22 mouse cellular contexts compared by ENCODE assay signal in genomic region chr6:124308935-124309334, GRCm38 (mm10). TPM values are rescaled to one million over a fixed set of nuclear protein-coding genes. Genes with fewer than 3 reads are reported as not detected.
DNase-seq lines count a peak whose midpoint lies in the region; ATAC-seq and TF ChIP-seq lines count a peak whose summit lies in the region.
"Had no signal": no experiment of that assay in that cellular context is flagged by ENCODE, and none has a peak within 500 bp of the region (broad histone marks: within the 10 kb centered on the region; RNA-seq: fewer than 3 reads in every experiment).

No protein-coding gene starts in this region.

- no peak for TF ChIP-seq EP300 in liver, postnatal 0 days (IDR thresholded peaks at IDR 0.05; ENCODE audit: low read depth)

- peak overlapping the region; percentile 22 for H3K4me3 ChIP-seq in gastrocnemius, adult 2 months
- H3K4me3 ChIP-seq in liver, postnatal 0 days (ENCODE audit: low read depth, low read length): no peak overlapping the region
- H3K4me3 ChIP-seq in liver, embryonic 12.5 days: no peak overlapping the region
- H3K4me3 ChIP-seq: embryonic facial prominence, embryonic 12.5 days; hindbrain, embryonic 13.5 days; liver, embryonic 13.5 days; lung, embryonic 15.5 days had no signal

- H3K36me3 ChIP-seq in liver, postnatal 0 days (replicated peaks; ENCODE audit: insufficient read depth, low read length): no peaks in the 10 kb centered on the region
- no peaks in the 10 kb centered on the region for H3K36me3 ChIP-seq in liver, embryonic 12.5 days
- H3K36me3 ChIP-seq: embryonic facial prominence, embryonic 12.5 days; hindbrain, embryonic 13.5 days; liver, embryonic 13.5 days; lung, embryonic 15.5 days had no signal

- peak; percentile 72; the same call in 1 of the 2 replicates for ATAC-seq in cerebellum, adult (ENCODE audit: insufficient number of reproducible peaks, low FRiP score, low TSS enrichment)
- ATAC-seq in liver, postnatal 0 days: peak; percentile 35; the same call in 1 of the 2 replicates
- ATAC-seq in liver, embryonic 12.5 days: no peak
- ATAC-seq: inflammation-experienced regulatory T-cells, adult 6 months had no signal

- no peaks in the 10 kb centered on the region for H3K9me3 ChIP-seq in liver, postnatal 0 days (ENCODE audit: low read length)
- no peaks in the 10 kb centered on the region for H3K9me3 ChIP-seq in liver, embryonic 12.5 days (replicated peaks)
- H3K9me3 ChIP-seq: embryonic facial prominence, embryonic 12.5 days; hindbrain, embryonic 13.5 days; liver, embryonic 13.5 days; lung, embryonic 15.5 days had no signal

- H3K4me2 ChIP-seq in liver, postnatal 0 days (ENCODE audit: low read depth, low read length): no peak overlapping the region
- H3K4me2 ChIP-seq in liver, embryonic 12.5 days: no peak overlapping the region
- H3K4me2 ChIP-seq: embryonic facial prominence, embryonic 12.5 days; hindbrain, embryonic 13.5 days; liver, embryonic 13.5 days; lung, embryonic 15.5 days had no signal

- 63% methylated on average over 8 of the region's 8 CpGs for WGBS in liver, postnatal 0 days (ENCODE audit: insufficient replicate concordance)
- WGBS in liver, embryonic 12.5 days (ENCODE audit: insufficient replicate concordance): 68% methylated on average over 8 of the region's 8 CpGs

- no peaks in the 10 kb centered on the region for H3K4me1 ChIP-seq in liver, postnatal 0 days (ENCODE audit: insufficient read depth)
- H3K4me1 ChIP-seq in liver, embryonic 12.5 days: no peaks in the 10 kb centered on the region
- H3K4me1 ChIP-seq: embryonic facial prominence, embryonic 12.5 days; hindbrain, embryonic 13.5 days; liver, embryonic 13.5 days; lung, embryonic 15.5 days had no signal

- H3K9ac ChIP-seq in liver, postnatal 0 days (replicated peaks): no peak overlapping the region
- no peak overlapping the region for H3K9ac ChIP-seq in liver, embryonic 12.5 days
- H3K9ac ChIP-seq: embryonic facial prominence, embryonic 12.5 days; hindbrain, embryonic 13.5 days; liver, embryonic 13.5 days; lung, embryonic 15.5 days had no signal

- no peak for DNase-seq in cerebellum, postnatal 4 days (ENCODE audit: low spot score in 2 of 2)
- peak; percentile 39 for DNase-seq in gastrocnemius, adult 2 months
- DNase-seq in gastrocnemius, postnatal 25 days: no peak
- DNase-seq in liver, postnatal 0 days: no peak
- DNase-seq in thymus, postnatal 10 days (ENCODE audit: low spot score in 2 of 2): no peak
- no peak for DNase-seq in right cerebral cortex, postnatal 14 days
- DNase-seq: kidney, adult 18-20 months; kidney, postnatal 4 days; liver, embryonic 13.5 days; lung, postnatal 36 days; midbrain, embryonic 14.5 days; thymus, adult 2 months had no signal

- no peak for TF ChIP-seq CTCF in gastrocnemius, adult 2 months (IDR thresholded peaks at IDR 0.05)
- no peak for TF ChIP-seq CTCF in liver, postnatal 0 days (IDR thresholded peaks at IDR 0.05; ENCODE audit: low read depth)

- intact Hi-C loops in gastrocnemius, adult 2 months (cut with DNase I): no loop called here

- no peaks in the 10 kb centered on the region for H3K27me3 ChIP-seq in liver, postnatal 0 days (ENCODE audit: insufficient read depth, low read length)
- H3K27me3 ChIP-seq in liver, embryonic 12.5 days (replicated peaks): no peaks in the 10 kb centered on the region
- H3K27me3 ChIP-seq: embryonic facial prominence, embryonic 12.5 days; hindbrain, embryonic 13.5 days; liver, embryonic 13.5 days; lung, embryonic 15.5 days had no signal

- no peak overlapping the region for H3K27ac ChIP-seq in gastrocnemius, adult 2 months
- no peak overlapping the region for H3K27ac ChIP-seq in liver, postnatal 0 days (ENCODE audit: low read depth)
- no peak overlapping the region for H3K27ac ChIP-seq in liver, embryonic 12.5 days
- H3K27ac ChIP-seq: embryonic facial prominence, embryonic 12.5 days; hindbrain, embryonic 13.5 days; liver, embryonic 13.5 days; lung, embryonic 15.5 days; stomach, postnatal 0 days had no signal

RNA-seq across cellular contexts. Expression of gene Cd163, which starts 4.5 kb away (rescaled TPM):
- total RNA-seq in gastrocnemius, adult 2 months (2021): 1 to 10 TPM; 6.7 to 8.5 TPM
- 10 to 100 TPM in 1 of 2 experiments, 1 to 10 TPM in 1; 8.5 to 10.9 TPM for total RNA-seq in gastrocnemius, postnatal 25 days (2021)
- 0.90 and 1.0 TPM in 2 replicates for polyA plus RNA-seq in liver, postnatal 0 days (2015; fragmentation: Nextera tagmentation; extraction: Ambion mirVana)
- 0.05 and 0.06 TPM in 2 replicates for polyA plus RNA-seq in liver, embryonic 12.5 days (2016; fragmentation: Nextera tagmentation; extraction: Ambion mirVana)
- polyA plus RNA-seq: embryonic facial prominence, embryonic 12.5 days; forebrain, embryonic 11.5 days; inflammation-experienced regulatory T-cells, adult 6 months; limb, embryonic 11.5 days; neural tube, embryonic 11.5 days had no signal
